Mouse (Mus musculus) myocyte (in vitro differentiated cells): ENCODE data around the gene Sec24c. TPM values are rescaled to one million over a fixed set of nuclear protein-coding genes. Genes with fewer than 3 reads are reported as not detected.

Source experiments
- H3K27me3 ChIP-seq: one replicate; pipeline ENCODE4 v1.6.1; 2011; ENCODE audit not compliant: control insufficient read depth, insufficient read depth, insufficient read length
- H3K36me3 ChIP-seq: one replicate; pipeline ENCODE4 v1.6.1; 2011; ENCODE audit not compliant: control insufficient read depth, insufficient read depth
- H3K4me2 ChIP-seq: one replicate; pipeline ENCODE4 v1.6.1; 2011; ENCODE audit warnings: low read depth, control low read depth
- H3K4me3 ChIP-seq: one replicate; pipeline ENCODE4 v1.5.1; 2011; ENCODE audit warnings: mild to moderate bottlenecking, control low read depth, moderate library complexity
- H3K79me2 ChIP-seq: one replicate; pipeline ENCODE4 v1.6.1; 2011; ENCODE audit not compliant: control insufficient read depth, insufficient read depth
- H3ac ChIP-seq: one replicate; pipeline ENCODE4 v1.6.1; 2011; ENCODE audit not compliant: control insufficient read depth, insufficient read length
- CEBPB ChIP-seq: IDR thresholded peaks from 2 replicates; pipeline ENCODE4 v1.6.1; 2011; ENCODE audit warnings: mild to moderate bottlenecking, moderate library complexity; ENCODE audit not compliant: poor library complexity, insufficient read depth, severe bottlenecking
- E2F4 ChIP-seq: IDR thresholded peaks from one replicate; pipeline ENCODE4 v1.6.1; 2011; ENCODE audit warnings: mild to moderate bottlenecking, control low read depth, moderate library complexity; ENCODE audit not compliant: insufficient read depth
- MAX ChIP-seq: IDR thresholded peaks from one replicate; pipeline ENCODE4 v1.6.1; 2011; ENCODE audit warnings: low read depth, mild to moderate bottlenecking, control low read depth
- MYOD1 ChIP-seq, 3 experiments: IDR thresholded peaks; one replicate each; pipeline ENCODE4 v1.6.1; 2011; ENCODE audit warnings: control low read depth in 2 of 3, low read depth in 2 of 3, mild to moderate bottlenecking in 2 of 3, moderate library complexity in 1 of 3; ENCODE audit not compliant: insufficient read length in 2 of 3, control insufficient read depth in 1 of 3
- MYOG ChIP-seq, 3 experiments: IDR thresholded peaks; one replicate each; pipeline ENCODE4 v1.6.1; 2011; ENCODE audit warnings: control low read depth in 2 of 3, low read depth in 2 of 3, mild to moderate bottlenecking in 2 of 3; ENCODE audit not compliant: insufficient read length in 2 of 3, control insufficient read depth in 1 of 3, insufficient read depth in 1 of 3
- POLR2A ChIP-seq: IDR thresholded peaks from one replicate; pipeline ENCODE4 v1.6.1; 2011; ENCODE audit warnings: low read depth, mild to moderate bottlenecking, control low read depth, moderate library complexity; ENCODE audit not compliant: insufficient read length
- POLR2AphosphoS2 ChIP-seq: IDR thresholded peaks from one replicate; pipeline ENCODE4 v1.6.1; 2011; ENCODE audit warnings: low read depth, control low read depth; ENCODE audit not compliant: insufficient read length
- REST ChIP-seq: IDR thresholded peaks from one replicate; pipeline ENCODE4 v1.6.1; 2011; ENCODE audit warnings: mild to moderate bottlenecking, control low read depth, moderate library complexity; ENCODE audit not compliant: insufficient read depth, insufficient read length
- SRF ChIP-seq: IDR thresholded peaks from one replicate; pipeline ENCODE4 v1.6.1; 2011; ENCODE audit warnings: low read depth; ENCODE audit not compliant: control insufficient read depth, insufficient read length
- TCF12 ChIP-seq: IDR thresholded peaks from one replicate; pipeline ENCODE4 v1.6.1; 2011; ENCODE audit warnings: mild to moderate bottlenecking, control low read depth; ENCODE audit not compliant: poor library complexity, insufficient read depth, severe bottlenecking
- TCF3 ChIP-seq: IDR thresholded peaks from one replicate; pipeline ENCODE4 v1.6.1; 2011; ENCODE audit warnings: low read depth, control low read depth; ENCODE audit not compliant: insufficient read length
- USF1 ChIP-seq: IDR thresholded peaks from one replicate; pipeline ENCODE4 v1.6.1; 2011; ENCODE audit warnings: low read depth, mild to moderate bottlenecking, control low read depth, moderate library complexity
- polyA plus RNA-seq: library from polyadenylated mRNA; unstranded; fragments of >200 nt; fragmentation: generic; extraction: Trizol; gene quantifications from one replicate; pipeline ENCODE4 v1.2.1, GENCODE M21; 2012; ENCODE audit warnings: missing spikeins

Sec24c gene
- polyA plus RNA-seq, 1 experiment: 68.6 TPM

GRCm38 (mm10) chr14:20651722-20652256 lies 22.3 kb upstream of the Sec24c start:
- no peak overlapping the region for H3K4me2 ChIP-seq
- no peaks in the 10 kb centered on the region for H3K36me3 ChIP-seq
- H3K4me3 ChIP-seq: no peak overlapping the region
- H3K79me2 ChIP-seq: no peaks in the 10 kb centered on the region
- no peak overlapping the region for H3ac ChIP-seq
- H3K27me3 ChIP-seq: no peaks in the 10 kb centered on the region
- TF ChIP-seq TCF3 (no peak), POLR2A (no peak), MAX (no peak), MYOG (IDR thresholded peaks at IDR 0.05; ENCODE audit: control insufficient read depth in 1 of 3, insufficient read depth in 1 of 3, insufficient read length in 2 of 3, low read depth in 2 of 3) (peak in 1 of 3 experiments; percentile 4), POLR2AphosphoS2 (no peak), TCF12 (no peak), REST (no peak), USF1 (no peak), MYOD1 (IDR thresholded peaks at IDR 0.05; ENCODE audit: control insufficient read depth in 1 of 3, insufficient read length in 2 of 3, low read depth in 2 of 3) (peak in 1 of 3 experiments; percentile 5)

- Histone ChIP-seq H3ac (no peak overlapping the region), H3K4me2 (peak overlapping the region; percentile 27), H3K4me3 (no peak overlapping the region)
Measured at GRCm38 (mm10) chr14:20654690-20655421, 19.3 kb upstream of the Sec24c start.

DNA sequence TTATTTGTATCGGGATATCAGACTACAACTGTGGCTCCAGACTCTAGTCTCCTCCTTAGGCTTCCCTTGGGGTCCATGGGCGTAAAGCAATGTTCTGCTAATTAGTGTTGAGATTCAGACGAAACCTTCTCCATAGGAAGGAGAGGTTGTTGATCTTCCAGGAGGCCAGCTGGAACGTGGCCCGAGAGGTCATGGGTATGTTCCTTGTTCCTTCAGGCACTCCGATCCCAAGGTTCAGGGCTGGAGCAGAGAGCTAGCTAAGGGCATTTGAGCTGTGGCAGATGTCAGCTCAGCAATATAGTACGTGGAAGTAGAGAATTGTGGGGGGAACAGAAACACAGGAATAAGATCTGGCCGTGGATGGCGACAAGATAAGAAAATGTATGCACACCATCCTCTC lies 18.4 kb upstream of the Sec24c start:
- Histone ChIP-seq H3ac (no peak overlapping the region), H3K4me2 (peak overlapping the region; percentile 27), H3K36me3 (no peaks in the 10 kb centered on the region), H3K27me3 (no peaks in the 10 kb centered on the region), H3K4me3 (no peak overlapping the region), H3K79me2 (no peaks in the 10 kb centered on the region)
- TF ChIP-seq TCF12 (no peak), E2F4 (no peak)

More at GRCm38 (mm10) chr14:20654690-20655421, 19.3 kb upstream of the Sec24c start:
- no peak for TF ChIP-seq TCF12
- TF ChIP-seq CEBPB: peak; percentile 56; the same call in 1 of the 2 replicates
- Histone ChIP-seq H3K79me2 (no peaks in the 10 kb centered on the region), H3K36me3 (no peaks in the 10 kb centered on the region), H3K27me3 (no peaks in the 10 kb centered on the region)

- H3K79me2 ChIP-seq: no peaks in the 10 kb centered on the region
- H3K27me3 ChIP-seq: no peaks in the 10 kb centered on the region
- TF ChIP-seq E2F4: no peak
- no peak for TF ChIP-seq TCF3
- no peak for TF ChIP-seq MYOG (IDR thresholded peaks at IDR 0.05; ENCODE audit: control insufficient read depth in 1 of 3, insufficient read depth in 1 of 3, insufficient read length in 2 of 3, low read depth in 2 of 3)
- no peak for TF ChIP-seq CEBPB
- no peak for TF ChIP-seq REST
- no peak for TF ChIP-seq POLR2A
- TF ChIP-seq POLR2AphosphoS2: no peak
- no peak for TF ChIP-seq MAX
- no peak for TF ChIP-seq TCF12
- TF ChIP-seq MYOD1 (IDR thresholded peaks at IDR 0.05; ENCODE audit: control insufficient read depth in 1 of 3, insufficient read length in 2 of 3, low read depth in 2 of 3): no peak
- TF ChIP-seq SRF: no peak
- no peak for TF ChIP-seq USF1
- H3K36me3 ChIP-seq: no peaks in the 10 kb centered on the region
- no peak within 1 kb of the TSS for H3ac ChIP-seq
- H3K4me2 ChIP-seq: peak within 1 kb of the TSS; percentile 27
- H3K4me3 ChIP-seq: no peak within 1 kb of the TSS
Measured at GRCm38 (mm10) chr14:20656361-20656760, 17.7 kb upstream of the Sec24c start, which contains the start of gene Myoz1. Gene Myoz1 (minus strand): TSS chr14:20656540.

GRCm38 (mm10) chr14:20658326-20658725 lies 15.8 kb upstream of the Sec24c start:
- H3ac ChIP-seq: no peak overlapping the region
- H3K4me3 ChIP-seq: no peak overlapping the region
- no peak for TF ChIP-seq REST
- TF ChIP-seq CEBPB: no peak
- no peak for TF ChIP-seq E2F4
- no peak for TF ChIP-seq POLR2AphosphoS2
- no peak for TF ChIP-seq MYOG (IDR thresholded peaks at IDR 0.05; ENCODE audit: control insufficient read depth in 1 of 3, insufficient read depth in 1 of 3, insufficient read length in 2 of 3, low read depth in 2 of 3)
- no peak for TF ChIP-seq MYOD1 (IDR thresholded peaks at IDR 0.05; ENCODE audit: control insufficient read depth in 1 of 3, insufficient read length in 2 of 3, low read depth in 2 of 3)
- no peak for TF ChIP-seq SRF
- TF ChIP-seq MAX: no peak
- TF ChIP-seq USF1: no peak
- TF ChIP-seq TCF3: no peak
- TF ChIP-seq TCF12: no peak
- TF ChIP-seq POLR2A: no peak
- H3K27me3 ChIP-seq: no peaks in the 10 kb centered on the region
- H3K79me2 ChIP-seq: peaks cover 11% of the 10 kb centered on the region
- no peaks in the 10 kb centered on the region for H3K36me3 ChIP-seq
- no peak overlapping the region for H3K4me2 ChIP-seq
